Mouse (Mus musculus) forelimb bud, embryonic 11.5 days (tissue): Measurements from ENCODE around the gene Acta1.

Source experiments
- DNase-seq: peaks from one replicate; pipeline ENCODE4 v3.0.0-alpha.2; 2012; ENCODE audit warnings: low read depth, low spot score

Gene Acta1

GRCm38 (mm10) chr8:123894502-123895097 lies at the start of gene Acta1:
TSS of gene Acta1 (minus strand) at chr8:123894751.
- no peak for DNase-seq

- DNase-seq = no peak
Observed at GRCm38 (mm10) chr8:123929026-123929425, 34.5 kb upstream of the Acta1 start.

- no peak for DNase-seq
Observed at GRCm38 (mm10) chr8:123925671-123926070, 31.1 kb upstream of the Acta1 start.

- peak; percentile 86 for DNase-seq
Observed at GRCm38 (mm10) chr8:123924719-123925118, 30.2 kb upstream of the Acta1 start.

GRCm38 (mm10) chr8:123914635-123915034 lies 20.1 kb upstream of the Acta1 start:
- no peak for DNase-seq

- DNase-seq = no peak
Observed at GRCm38 (mm10) chr8:123912265-123912664, 17.7 kb upstream of the Acta1 start.

- DNase-seq = no peak
Observed at GRCm38 (mm10) chr8:123907604-123908003, 13.1 kb upstream of the Acta1 start.

GRCm38 (mm10) chr8:123902653-123903052 lies 8.1 kb upstream of the Acta1 start:
- DNase-seq = no peak

- DNase-seq = no peak
Observed at GRCm38 (mm10) chr8:123899366-123899765, 4.8 kb upstream of the Acta1 start.

GRCm38 (mm10) chr8:123898576-123898975 lies 4.0 kb upstream of the Acta1 start:
- DNase-seq = no peak

GRCm38 (mm10) chr8:123896774-123897173 lies 2.2 kb upstream of the Acta1 start:
- no peak for DNase-seq

GRCm38 (mm10) chr8:123896366-123896761 lies 1.8 kb upstream of the Acta1 start:
- no peak for DNase-seq

GRCm38 (mm10) chr8:123895680-123896365 lies 1.3 kb upstream of the Acta1 start:
- no peak for DNase-seq

GRCm38 (mm10) chr8:123895230-123895629 lies 679 bp upstream of the Acta1 start:
- DNase-seq = no peak

- no peak for DNase-seq
Observed at GRCm38 (mm10) chr8:123893413-123893812, 1.1 kb downstream of the Acta1 start.

GRCm38 (mm10) chr8:123892586-123893155 lies 1.9 kb downstream of the Acta1 start:
- DNase-seq = peak; percentile 24

- no peak for DNase-seq
Observed at GRCm38 (mm10) chr8:123891883-123892585, 2.5 kb downstream of the Acta1 start.

GRCm38 (mm10) chr8:123891271-123891670 lies 3.3 kb downstream of the Acta1 start:
- peak; percentile 73 for DNase-seq

- DNase-seq = no peak
Observed at GRCm38 (mm10) chr8:123889797-123890196, 4.8 kb downstream of the Acta1 start.

GRCm38 (mm10) chr8:123887956-123888355 lies 6.6 kb downstream of the Acta1 start:
- no peak for DNase-seq

- no peak for DNase-seq
Observed at GRCm38 (mm10) chr8:123887163-123887562, 7.4 kb downstream of the Acta1 start.
